Mouse (Mus musculus) urinary bladder, postnatal 25 days (tissue): Measurements from ENCODE around the gene Rimbp3.

Source experiments
- DNase-seq: peaks from one replicate; pipeline ENCODE4 v3.0.0; 2022; ENCODE audit warnings: low spot score

Rimbp3 gene

GRCm38 (mm10) chr16:17258917-17259316 is 50.5 kb downstream of the Rimbp3 start:
- DNase-seq: no peak

- DNase-seq: no peak
Measured at GRCm38 (mm10) chr16:17261341-17261740, 52.9 kb downstream of the Rimbp3 start.
